Mouse (Mus musculus): ENCODE data around the gene Them4.

DNA sequence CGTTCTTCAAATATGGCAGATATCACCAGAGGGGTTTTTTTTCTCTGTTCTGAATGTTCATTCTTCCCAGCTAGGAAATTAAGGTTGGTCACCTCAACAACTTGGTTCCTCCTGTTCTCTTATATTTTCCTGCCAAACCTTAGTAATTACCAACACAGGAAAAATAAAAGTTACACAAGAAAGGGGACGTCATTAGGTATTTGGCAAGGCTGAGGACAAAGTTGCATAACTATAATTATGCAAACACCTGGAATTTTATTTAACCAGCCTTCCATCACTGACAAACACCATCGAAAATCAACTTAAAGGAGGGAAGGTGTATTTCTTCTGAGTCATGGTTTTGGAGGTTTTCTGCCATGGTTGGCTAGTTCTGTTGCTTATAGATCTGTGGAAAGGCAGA, 28.6 kb downstream of the Them4 start:
- no peak for TF ChIP-seq CTCF (IDR thresholded peaks at IDR 0.05)
- no peak for TF ChIP-seq POLR2A (IDR thresholded peaks at IDR 0.05; ENCODE audit: insufficient read depth, low read depth, low read length)
- no peak for TF ChIP-seq EP300 (IDR thresholded peaks at IDR 0.05; ENCODE audit: insufficient read depth, low read depth, low read length)
